Mouse (Mus musculus): Measurements from ENCODE around the gene Cbll1.
A peak's percentile ranks its signal among the peaks of the same experiment; 100 is the strongest.
"Not testable (repeated sequence)": the region's sequence is repeated elsewhere in the genome, so short reads cannot be mapped to it uniquely, and the experiment has no call there.

Gene Cbll1

DNA sequence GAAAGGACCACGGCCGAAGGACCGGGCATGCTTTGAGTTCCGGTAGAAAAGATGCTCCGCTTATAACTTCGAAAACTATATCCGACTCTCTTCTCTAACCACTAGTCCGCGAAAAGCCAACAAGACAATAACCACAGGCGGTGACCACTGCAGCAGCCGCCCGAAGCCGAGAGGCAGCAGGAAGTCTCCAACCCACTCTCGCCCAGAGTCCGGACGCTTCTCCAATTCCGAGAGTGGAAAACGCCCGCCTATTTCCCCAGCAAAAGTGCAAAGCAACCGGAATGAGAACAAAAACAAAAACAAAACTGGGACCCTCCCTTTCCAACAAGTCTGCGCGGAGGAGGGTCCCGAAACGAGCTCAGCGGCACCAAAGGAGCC, 491 bp downstream of the Cbll1 start:
- DNase-seq (ENCODE audit: low read depth, low spot score): no peak

DNA sequence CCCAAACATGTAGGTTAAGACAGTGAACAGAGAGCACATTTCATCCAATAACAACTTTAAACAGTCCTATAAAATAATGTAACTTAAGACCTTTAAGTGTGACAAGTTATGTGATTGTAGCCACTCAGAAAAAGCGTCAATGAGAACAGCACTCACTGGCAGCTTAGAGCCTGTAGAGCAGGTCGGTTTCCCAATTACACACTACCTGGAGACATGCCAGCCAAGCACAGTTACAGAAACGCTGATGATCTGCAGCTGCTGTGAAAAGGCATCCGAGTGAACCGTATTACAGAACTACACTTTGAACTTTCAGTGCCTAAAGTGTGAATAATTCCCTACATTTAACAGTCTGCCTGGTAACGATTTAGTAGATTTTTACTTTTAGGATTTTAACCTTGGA, 13.0 kb downstream of the Cbll1 start:
- no peak for DNase-seq (ENCODE audit: low read depth, low spot score)

DNA sequence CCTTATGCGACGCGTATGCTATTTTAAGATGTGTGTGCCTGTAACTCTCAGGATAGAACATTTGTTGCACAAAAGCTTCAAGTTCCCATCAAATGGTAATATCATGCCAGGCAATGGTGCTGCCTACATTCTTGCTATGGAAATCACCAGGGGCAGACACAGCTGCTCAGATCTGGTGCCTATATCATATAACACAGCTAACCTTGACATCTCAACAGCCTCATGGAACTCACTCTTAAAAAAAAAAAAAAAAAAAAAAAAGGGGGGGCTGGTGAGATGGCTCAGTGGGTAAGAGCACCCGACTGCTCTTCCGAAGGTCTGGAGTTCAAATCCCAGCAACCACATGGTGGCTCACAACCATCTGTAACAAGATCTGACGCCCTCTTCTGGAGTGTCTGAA, 21.2 kb downstream of the Cbll1 start:
- DNase-seq (ENCODE audit: low read depth, low spot score): not testable (repeated sequence)

DNA sequence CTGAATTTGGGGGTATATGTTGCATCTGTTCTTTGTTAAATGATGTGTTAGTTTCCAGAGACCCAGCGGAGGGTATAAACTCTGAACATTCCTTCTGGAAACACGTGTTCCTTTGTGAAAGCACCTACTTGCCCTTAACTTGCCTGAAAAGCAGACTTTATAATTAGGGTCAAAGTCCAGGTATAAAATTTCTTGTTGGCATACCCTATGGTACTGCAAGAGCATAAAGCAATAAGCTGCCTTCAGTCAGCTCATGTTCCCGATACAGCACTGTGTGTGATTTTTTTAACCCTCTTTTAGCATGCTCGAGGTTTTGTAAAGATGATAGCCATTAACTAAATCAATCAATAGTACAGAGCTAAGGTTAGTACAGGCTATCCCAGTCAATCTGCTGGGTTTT, 36.8 kb downstream of the Cbll1 start:
- DNase-seq (ENCODE audit: low read depth, low spot score): no peak

DNA sequence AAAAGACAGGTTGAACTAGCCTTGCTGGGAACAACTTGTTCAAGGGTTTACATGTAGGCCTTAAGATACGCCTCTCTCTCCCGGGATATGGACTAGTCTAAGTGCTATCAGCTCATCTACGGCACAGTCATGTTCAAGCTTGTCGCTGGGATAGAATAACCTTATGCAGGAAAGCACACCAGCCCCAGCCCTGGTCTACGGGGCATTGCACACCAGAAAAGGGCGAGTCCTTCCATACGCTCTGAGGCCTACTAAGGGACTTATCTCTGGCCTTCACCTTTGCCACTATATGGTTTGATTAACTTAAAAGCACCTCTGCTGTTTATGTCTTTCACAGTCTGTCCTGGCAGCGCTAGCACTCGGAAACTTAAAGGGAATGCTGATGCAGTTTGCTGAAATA, 38.0 kb downstream of the Cbll1 start:
- no peak for DNase-seq (ENCODE audit: low read depth, low spot score)

DNA sequence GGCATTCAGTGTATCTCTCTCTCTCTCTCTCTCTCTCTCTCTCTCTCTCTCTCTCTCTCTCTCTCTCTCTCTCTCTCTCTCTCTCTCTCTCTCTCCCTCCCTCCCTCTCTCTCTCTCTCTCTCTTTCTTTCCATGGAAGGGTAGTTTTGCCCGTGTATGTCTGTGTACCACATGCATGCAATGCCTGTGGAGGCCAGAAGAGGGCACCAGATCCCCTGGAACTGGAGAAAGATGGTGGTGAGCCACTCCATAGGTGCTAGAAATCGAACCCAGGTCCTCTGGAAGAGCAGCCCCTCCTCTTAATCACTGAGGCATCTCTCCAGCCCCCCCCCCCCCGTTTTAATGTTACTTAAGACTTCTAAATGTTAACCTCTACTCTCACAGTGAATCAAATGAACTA, 39.1 kb downstream of the Cbll1 start:
- not testable (repeated sequence) for DNase-seq (ENCODE audit: low read depth, low spot score)

DNA sequence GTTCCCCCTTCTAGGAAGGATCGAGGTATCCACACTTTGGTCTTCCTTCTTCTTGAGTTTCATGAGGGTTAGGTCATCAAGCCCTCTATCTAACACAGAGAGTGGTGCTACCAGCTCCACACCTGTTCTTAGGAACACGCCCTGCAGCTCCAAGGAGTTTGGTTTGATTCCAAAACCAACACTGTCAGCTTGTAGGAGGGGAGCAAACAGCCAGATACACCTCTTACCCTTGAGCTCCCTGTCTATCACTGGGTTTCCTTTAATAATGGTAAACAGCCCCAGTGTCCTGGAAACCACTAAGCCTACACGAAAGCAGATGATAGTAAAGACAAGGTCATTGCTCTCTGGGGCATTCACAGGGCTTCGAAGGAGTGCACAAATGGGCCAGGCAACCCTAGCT, 40.9 kb downstream of the Cbll1 start:
- DNase-seq (ENCODE audit: low read depth, low spot score): no peak

DNA sequence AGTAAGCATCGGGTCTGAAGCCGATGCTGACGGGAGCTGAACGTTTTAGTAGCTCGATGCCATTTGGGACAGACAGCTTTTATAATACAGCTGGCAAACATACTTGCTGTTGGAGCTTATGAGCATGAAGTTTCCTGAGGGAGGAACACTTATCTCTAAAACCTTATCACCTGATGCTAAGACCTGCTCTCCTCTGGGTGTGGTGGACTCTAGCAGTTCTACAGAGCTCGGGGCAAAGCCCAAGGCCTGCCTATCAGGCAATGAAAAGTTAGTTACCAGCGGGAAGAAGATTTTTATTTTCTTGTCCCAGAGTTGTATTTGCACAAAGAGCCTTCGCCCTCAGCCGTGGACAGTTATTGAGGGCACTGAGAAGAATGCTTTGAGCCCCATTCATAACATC, 43.1 kb downstream of the Cbll1 start:
- no peak for DNase-seq (ENCODE audit: low read depth, low spot score)

DNA sequence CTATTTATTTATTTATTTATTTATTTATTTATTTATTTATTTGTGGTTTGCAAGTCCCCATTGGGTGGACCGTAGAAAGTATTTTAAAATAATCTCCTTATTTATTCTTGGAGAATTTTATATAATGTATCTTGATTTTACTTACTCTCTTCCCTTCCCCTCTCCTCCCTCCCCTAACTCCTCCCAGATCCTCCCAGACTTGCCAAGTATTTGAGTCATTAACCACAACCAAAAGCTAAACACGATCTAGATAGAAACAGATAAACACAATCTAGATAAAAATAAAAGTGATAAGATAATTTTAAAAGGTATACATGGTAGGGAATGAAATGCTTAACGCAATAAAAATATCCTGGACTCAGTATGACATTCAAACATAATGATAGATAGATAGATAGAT, 50.1 kb downstream of the Cbll1 start:
- no peak for DNase-seq (ENCODE audit: low read depth, low spot score)

DNA sequence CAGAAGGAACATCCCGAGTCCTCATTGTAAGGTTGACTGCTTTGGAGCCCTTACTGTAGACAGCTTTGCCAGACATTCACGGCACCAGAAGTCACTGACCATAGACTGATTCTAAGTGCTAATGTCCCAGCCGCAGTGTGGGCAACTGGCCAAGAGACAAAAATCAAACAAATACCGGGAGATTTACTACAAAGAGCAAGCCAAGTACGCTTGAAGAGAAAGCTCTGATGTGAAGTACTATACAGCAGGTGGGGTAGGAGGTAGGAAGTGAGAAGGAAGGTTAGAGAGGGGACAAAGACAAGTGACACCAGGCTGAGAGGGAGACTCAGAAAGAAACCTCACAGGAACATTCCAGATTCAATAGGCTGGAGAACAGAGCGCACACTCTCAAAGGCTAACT, 54.6 kb downstream of the Cbll1 start:
- DNase-seq (ENCODE audit: low read depth, low spot score): no peak

DNA sequence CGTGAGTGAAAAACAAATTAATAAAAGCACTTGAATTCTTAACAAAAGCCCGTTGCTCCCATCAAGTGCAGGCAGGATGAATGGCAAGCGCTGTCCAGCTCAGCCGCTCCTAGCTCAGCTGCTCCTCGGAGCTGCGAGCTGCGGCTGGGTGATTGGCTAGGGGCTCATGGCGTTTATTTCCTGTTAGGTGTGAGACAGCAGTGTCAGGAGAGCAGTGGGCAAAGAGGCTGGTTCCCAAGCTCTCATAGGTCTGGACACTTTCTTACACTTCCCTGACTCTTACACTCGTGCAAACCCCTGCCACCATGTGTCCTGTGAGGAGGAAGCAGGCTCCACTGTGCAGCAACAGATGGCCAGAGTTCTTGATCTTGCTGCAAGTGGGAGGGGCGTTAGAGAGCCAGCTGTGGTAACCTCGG, 55.3 kb downstream of the Cbll1 start:
- peak; percentile 18 for DNase-seq (ENCODE audit: low read depth, low spot score)

DNA sequence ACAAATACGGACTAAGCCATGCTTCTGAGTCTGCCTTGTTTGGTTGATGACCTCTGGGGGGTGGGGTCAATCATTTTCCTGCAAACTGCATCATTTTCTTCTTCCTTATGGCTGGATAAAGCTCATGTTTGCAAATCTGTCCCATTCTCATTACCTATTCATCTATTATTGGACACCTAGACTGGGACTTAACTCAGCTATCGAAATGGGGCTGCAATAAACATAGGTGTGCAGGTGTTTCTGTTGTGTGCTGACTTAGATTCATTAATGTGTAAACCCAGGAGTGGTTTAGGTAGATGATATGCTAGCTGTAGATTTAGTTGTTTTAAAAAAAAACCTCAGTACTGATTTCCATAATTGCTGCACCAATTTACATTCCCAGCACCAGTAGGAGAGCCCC, 59.8 kb downstream of the Cbll1 start:
- no peak for DNase-seq (ENCODE audit: low read depth, low spot score)

DNA sequence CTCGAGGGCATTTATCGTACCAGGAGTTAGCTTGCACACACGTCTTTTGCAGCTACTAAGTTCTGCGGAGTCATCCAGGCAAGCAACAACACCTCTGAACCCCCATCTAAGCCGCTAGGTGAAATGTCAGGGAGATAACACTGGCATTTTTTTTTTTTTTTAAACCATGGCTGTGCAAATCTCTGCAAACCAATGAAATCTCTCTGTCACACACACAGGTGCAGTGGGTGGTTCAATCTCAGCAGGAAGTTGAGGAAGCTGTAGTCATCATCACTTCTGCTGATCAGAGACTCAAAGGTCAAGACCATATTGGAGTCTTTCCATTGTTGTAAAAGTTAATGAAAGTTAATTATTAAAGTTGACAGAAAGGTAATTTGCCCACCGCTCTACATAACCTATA, 61.6 kb downstream of the Cbll1 start:
- DNase-seq (ENCODE audit: low read depth, low spot score): no peak
